Mouse (Mus musculus): Measurements from ENCODE around the gene Gm29797. TPM values are rescaled to one million over a fixed set of nuclear protein-coding genes. Genes with fewer than 3 reads are reported as not detected.

The Gm29797 gene
- total RNA-seq, 2 experiments from 2014 or later: 0.49 to 1.0 TPM

DNA sequence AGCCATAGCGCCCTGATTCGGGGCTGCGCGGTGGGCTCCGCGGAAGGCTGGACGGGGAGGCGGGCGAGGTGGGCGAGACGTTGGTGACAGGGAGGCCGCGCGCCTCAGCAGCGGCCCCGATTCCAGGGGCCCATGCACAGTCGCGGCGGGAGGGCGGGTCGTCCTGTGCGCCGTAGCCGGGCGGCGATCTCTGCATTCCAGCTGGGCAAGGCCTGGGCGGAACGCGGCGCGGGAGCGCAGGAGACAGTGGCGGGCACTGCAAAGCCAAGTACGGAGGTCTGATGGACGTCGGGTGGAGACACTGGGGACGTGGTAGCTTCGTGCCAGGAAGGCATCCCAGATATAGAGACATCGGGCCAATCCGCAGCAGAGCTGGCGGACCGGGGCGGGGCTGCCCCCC lies 14.5 kb downstream of the Gm29797 start, which contains the start of gene Sox18:
TSS of gene Sox18 (minus strand) at position 315 of the 400 bp plus-strand sequence.
- DNase-seq (ENCODE audit: extremely low spot score in 1 of 2, low spot score in 1 of 2): no peak

GRCm38 (mm10) chr2:181671984-181672383 lies 15.2 kb downstream of the Gm29797 start:
- no peak for DNase-seq (ENCODE audit: extremely low spot score in 1 of 2, low spot score in 1 of 2)

- DNase-seq (ENCODE audit: extremely low spot score in 1 of 2, low spot score in 1 of 2): no peak
Measured at GRCm38 (mm10) chr2:181673501-181673900, 16.7 kb downstream of the Gm29797 start.

GRCm38 (mm10) chr2:181674934-181675333 lies 18.1 kb downstream of the Gm29797 start:
- no peak for DNase-seq (ENCODE audit: extremely low spot score in 1 of 2, low spot score in 1 of 2)

- peak in 1 of 2 experiments; percentile 45 for DNase-seq (ENCODE audit: extremely low spot score in 1 of 2, low spot score in 1 of 2)
Measured at GRCm38 (mm10) chr2:181675454-181675853, 18.6 kb downstream of the Gm29797 start.

DNA sequence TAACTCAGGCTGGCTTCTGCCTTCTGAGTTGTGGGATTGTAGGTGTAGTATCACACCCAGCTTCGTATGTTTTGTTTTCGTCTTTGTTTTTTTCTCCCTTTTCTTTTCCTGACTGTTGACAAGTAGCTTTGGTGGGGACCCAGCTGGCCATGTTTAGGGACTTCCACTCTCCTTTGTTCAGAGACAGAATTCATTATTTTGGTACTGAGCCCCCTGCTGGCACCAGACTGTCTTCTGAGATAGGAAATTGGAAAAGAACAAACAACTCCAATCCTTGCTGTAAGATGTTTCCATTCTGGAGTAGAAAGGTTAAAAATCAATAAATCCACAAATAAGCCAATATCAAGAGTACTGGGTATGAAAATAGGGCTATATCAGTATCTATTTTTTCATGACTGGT lies 19.6 kb downstream of the Gm29797 start:
- DNase-seq (ENCODE audit: extremely low spot score in 1 of 2, low spot score in 1 of 2): no peak

DNA sequence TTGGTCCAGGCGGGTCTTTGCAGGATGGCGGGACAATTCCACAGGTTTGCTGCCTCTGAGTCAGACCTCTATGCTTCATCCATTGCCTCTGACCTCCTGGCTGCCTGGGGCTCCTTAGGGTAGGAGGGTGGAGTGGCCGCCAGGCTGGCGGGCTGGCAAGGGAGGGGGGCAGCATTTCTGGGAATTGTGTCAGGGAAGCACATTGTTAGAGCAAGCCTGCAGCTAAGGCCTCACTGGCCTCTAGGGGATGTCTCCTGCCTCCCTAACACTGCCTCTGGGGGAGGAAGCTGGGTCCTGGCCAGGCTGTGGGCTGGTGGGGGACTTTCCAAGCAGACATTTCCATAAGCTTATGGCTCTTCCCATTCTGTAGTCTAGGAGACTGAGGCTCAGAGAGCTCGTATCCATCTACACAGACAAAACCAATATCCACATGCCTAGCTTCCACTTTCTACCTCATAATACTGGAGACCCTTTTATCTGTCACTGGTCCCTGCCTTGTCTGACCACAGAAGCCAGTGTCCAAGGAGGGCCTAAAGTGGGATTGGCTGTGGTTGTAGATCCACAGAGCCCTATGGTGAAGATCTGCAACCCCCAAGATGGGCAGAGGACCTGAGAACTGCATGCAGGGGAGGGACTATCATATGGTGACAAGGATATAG lies 20.4 kb downstream of the Gm29797 start:
- no peak for DNase-seq (ENCODE audit: extremely low spot score in 1 of 2, low spot score in 1 of 2)

DNA sequence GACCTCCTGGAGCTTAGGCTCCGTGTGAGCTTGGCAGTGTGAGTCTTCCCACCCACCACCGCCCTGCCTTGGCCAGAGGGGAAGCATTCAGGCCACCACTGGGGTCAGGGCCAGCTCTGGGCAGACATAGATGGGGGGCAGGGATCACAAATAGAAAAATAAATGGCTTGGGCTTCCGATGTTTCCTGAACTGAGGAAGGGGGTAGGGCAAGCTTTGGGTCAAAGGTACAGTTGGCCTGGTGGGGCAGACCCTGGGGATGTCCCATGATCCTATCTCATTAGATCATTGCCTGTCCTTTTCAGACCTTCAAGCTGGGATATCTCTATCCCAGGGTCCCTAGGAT lies 20.9 kb downstream of the Gm29797 start:
- DNase-seq (ENCODE audit: extremely low spot score in 1 of 2, low spot score in 1 of 2): no peak

GRCm38 (mm10) chr2:181678780-181679179 lies 21.9 kb downstream of the Gm29797 start:
- peak in 1 of 2 experiments; percentile 62 for DNase-seq (ENCODE audit: extremely low spot score in 1 of 2, low spot score in 1 of 2)

DNA sequence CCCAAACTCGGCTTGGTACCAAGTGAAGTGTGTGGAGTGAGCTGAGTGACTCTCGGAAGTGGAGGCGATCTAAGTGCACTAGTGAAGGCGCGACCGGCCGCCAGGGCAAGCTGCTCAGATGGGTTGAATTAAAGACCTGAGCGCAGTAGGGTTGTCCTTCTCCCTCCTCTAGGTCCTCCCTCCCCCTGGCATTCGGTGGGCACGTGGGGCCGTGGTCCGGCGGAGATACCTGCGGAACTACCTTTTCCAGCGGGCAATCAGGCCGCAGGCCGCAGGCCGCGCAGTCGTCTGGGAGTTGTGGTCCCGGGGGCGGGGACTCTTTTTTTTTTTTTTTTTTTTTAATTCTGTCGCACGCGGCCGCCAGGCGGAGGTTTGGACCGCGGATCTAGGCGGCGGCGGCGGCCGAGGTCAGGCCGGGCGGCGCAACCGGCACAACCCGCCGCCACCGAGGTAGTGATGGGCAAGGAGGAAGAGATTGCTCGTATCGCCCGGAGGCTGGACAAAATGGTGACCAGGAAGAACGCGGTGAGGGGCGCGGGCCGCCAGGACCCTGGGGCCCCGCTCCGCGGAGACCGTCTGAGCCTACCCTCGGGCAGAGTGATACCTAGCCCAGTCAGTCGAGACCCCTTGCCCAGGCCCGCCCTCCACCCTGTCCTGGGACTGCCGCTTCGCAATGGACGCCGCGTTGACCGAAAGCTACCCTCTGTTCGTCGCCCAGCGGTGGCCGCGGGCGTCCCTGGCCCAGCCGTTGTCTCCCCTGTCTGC lies 23.3 kb downstream of the Gm29797 start, which contains the start of gene Tcea2:
TSS of gene Tcea2 (plus strand) at position 360 of the 765 bp plus-strand sequence.
- peak; percentile 63 for DNase-seq (ENCODE audit: extremely low spot score in 1 of 2, low spot score in 1 of 2)

GRCm38 (mm10) chr2:181680716-181681117 lies 23.9 kb downstream of the Gm29797 start:
- no peak for DNase-seq (ENCODE audit: extremely low spot score in 1 of 2, low spot score in 1 of 2)

GRCm38 (mm10) chr2:181681978-181682377 lies 25.1 kb downstream of the Gm29797 start:
- no peak for DNase-seq (ENCODE audit: extremely low spot score in 1 of 2, low spot score in 1 of 2)

- no peak for DNase-seq (ENCODE audit: extremely low spot score in 1 of 2, low spot score in 1 of 2)
Measured at GRCm38 (mm10) chr2:181683381-181683780, 26.5 kb downstream of the Gm29797 start.

DNA sequence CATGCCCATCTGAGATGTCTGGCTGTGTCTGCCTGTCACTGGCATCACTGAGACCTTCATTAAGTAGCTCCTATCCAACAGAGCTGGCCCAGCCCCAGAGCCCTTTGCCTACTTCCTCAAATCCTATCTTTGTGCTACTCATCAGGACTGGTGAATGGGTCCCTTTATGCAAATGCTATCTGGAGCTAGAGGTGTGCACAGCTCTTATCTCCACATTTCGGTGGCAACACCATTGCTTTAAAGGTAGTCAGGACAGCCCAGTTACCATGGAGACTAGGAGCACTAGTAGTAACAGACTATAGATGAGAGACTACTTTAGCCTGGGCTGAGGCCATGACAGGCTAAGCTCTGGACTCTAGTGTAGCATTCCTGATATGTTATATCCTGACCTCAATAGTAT lies 27.9 kb downstream of the Gm29797 start:
- DNase-seq (ENCODE audit: extremely low spot score in 1 of 2, low spot score in 1 of 2): no peak

DNA sequence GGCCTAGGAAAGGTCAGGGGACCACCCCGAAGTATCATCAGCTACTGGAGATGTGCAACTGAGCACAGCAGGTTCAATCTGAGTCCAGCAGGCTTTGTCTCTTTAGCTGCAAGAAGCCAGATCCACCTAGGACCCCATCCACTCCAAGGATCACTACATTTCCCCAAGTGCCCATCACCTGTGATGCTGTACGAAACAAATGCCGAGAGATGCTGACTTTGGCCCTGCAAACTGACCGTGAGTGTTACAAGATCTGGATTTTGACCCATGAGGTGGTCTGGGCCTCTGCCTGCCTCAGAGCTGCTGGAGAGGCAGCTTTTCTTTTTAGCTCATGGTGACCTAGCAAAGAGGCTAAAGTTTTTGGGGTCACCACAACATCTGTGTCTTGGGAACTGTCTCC lies 28.9 kb downstream of the Gm29797 start:
- DNase-seq (ENCODE audit: extremely low spot score in 1 of 2, low spot score in 1 of 2): no peak

GRCm38 (mm10) chr2:181687586-181687985 lies 30.8 kb downstream of the Gm29797 start:
- DNase-seq (ENCODE audit: extremely low spot score in 1 of 2, low spot score in 1 of 2): no peak

DNA sequence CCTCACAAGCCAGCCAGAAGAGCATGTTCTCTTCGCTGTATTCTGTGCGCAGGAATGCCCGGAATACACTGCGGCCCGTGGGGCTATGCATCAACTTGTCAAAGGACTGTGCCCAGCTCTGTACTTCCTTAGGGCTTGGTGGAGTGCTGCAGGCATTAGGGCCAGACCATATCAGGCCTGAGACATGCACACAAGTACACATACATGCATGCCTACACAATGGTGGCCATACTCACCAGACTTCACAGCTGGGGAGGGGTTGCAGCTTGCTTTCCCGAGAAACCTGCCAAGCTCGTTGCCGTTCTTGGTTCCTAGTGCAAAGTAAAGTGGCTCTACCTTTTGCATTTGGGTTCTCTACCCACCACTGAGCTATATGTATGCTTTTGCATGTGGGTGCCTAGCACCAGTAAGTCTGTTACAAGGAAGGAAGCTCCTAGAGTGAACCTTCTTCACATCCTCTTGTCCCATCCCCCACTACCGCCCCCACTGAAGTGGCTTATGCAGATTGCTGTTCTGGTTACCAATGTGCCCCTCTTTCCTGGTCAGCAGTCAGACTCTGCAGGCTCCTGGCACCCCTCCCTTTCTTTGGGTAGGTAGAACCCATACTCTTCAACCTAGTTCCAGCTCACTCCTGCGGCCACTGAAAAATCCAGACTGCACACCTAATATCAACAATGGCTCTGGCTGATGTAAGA lies 32.8 kb downstream of the Gm29797 start:
- DNase-seq (ENCODE audit: extremely low spot score in 1 of 2, low spot score in 1 of 2): no peak

DNA sequence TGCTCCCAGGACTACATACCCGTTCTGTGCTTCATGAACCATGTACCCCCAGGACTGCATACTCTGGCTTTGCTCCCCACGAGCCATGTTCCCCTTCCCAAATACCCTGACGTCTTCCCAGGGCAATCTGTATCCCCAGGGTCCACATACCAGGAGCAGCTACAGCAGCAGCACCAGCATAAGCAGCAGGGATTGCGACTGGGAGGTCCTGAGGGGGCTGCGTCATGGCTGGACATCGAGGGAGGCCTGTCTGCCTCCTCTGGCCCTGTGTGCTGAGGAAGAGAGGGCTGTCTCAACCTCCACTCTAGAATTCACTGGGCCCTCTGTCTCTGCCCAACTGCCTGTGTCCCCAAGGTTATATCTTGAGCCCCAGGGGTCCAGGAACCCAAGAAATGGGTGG lies 34.2 kb downstream of the Gm29797 start:
- peak in 1 of 2 experiments; percentile 2 for DNase-seq (ENCODE audit: extremely low spot score in 1 of 2, low spot score in 1 of 2)

GRCm38 (mm10) chr2:181691571-181691970 lies 34.7 kb downstream of the Gm29797 start:
- DNase-seq (ENCODE audit: extremely low spot score in 1 of 2, low spot score in 1 of 2): no peak

GRCm38 (mm10) chr2:181692304-181692703 lies 35.5 kb downstream of the Gm29797 start:
- no peak for DNase-seq (ENCODE audit: extremely low spot score in 1 of 2, low spot score in 1 of 2)
